Comparison of ENCODE assay signal across 7 mouse cellular contexts in genomic region chr17:34587423-34587811, GRCm38 (mm10). TPM values are rescaled to one million over a fixed set of nuclear protein-coding genes. Genes with fewer than 3 reads are reported as not detected.
DNase-seq lines count a peak whose midpoint lies in the region; ATAC-seq and TF ChIP-seq lines count a peak whose summit lies in the region.

No protein-coding gene starts in this region.

- H3K4me3 ChIP-seq in embryonic facial prominence, embryonic 12.5 days, result peak overlapping the region; percentile 72
- peak overlapping the region; percentile 69 for H3K4me3 ChIP-seq in kidney, adult 2 months (ENCODE audit: insufficient read depth, low read depth, low read length)
- peak overlapping the region; percentile 73 for H3K4me3 ChIP-seq in limb, embryonic 12.5 days (replicated peaks)
- H3K4me3 ChIP-seq in midbrain, embryonic 14.5 days (replicated peaks; ENCODE audit: low read depth, low read length), result peak overlapping the region; percentile 69

- peak overlapping the region; percentile 97 for H3K27ac ChIP-seq in embryonic facial prominence, embryonic 12.5 days
- peak overlapping the region; percentile 93 for H3K27ac ChIP-seq in kidney, adult 2 months (ENCODE audit: insufficient read depth, low read depth, low read length)
- peak overlapping the region; percentile 99 for H3K27ac ChIP-seq in limb, embryonic 12.5 days
- H3K27ac ChIP-seq in midbrain, embryonic 14.5 days (replicated peaks; ENCODE audit: low read depth, low read length), result peak overlapping the region; percentile 99

- TF ChIP-seq CTCF in kidney, adult 2 months (conservative IDR thresholded peaks at IDR 0.05; ENCODE audit: insufficient read depth, insufficient read length, low read depth, low read length), result no peak

- WGBS in embryonic facial prominence, embryonic 12.5 days, result under 1% methylated on average over 50 of the region's 50 CpGs
- under 1% methylated on average over 50 of the region's 50 CpGs for WGBS in kidney, adult 2 months
- under 1% methylated on average over 50 of the region's 50 CpGs for WGBS in limb, embryonic 12.5 days
- under 1% methylated on average over 50 of the region's 50 CpGs for WGBS in midbrain, embryonic 14.5 days

- DNase-seq in adrenal gland, postnatal 25 days, result peak; percentile 98
- DNase-seq in heart, adult 18-20 months, result peak; percentile 96 to 98
- DNase-seq in kidney, adult 2 months, result peak; percentile 99
- peak; percentile 99 for DNase-seq in midbrain, embryonic 14.5 days
- DNase-seq in spleen, adult 12 weeks (ENCODE audit: low spot score), result peak; percentile 98

- H3K9me3 ChIP-seq in embryonic facial prominence, embryonic 12.5 days, result no peaks in the 10 kb centered on the region
- no peaks in the 10 kb centered on the region for H3K9me3 ChIP-seq in limb, embryonic 12.5 days
- H3K9me3 ChIP-seq in midbrain, embryonic 14.5 days (ENCODE audit: control insufficient read depth, low read length), result no peaks in the 10 kb centered on the region

- H3K4me2 ChIP-seq in embryonic facial prominence, embryonic 12.5 days (replicated peaks), result peak overlapping the region; percentile 82
- H3K4me2 ChIP-seq in limb, embryonic 12.5 days, result peak overlapping the region; percentile 90
- H3K4me2 ChIP-seq in midbrain, embryonic 14.5 days (ENCODE audit: low read length), result peak overlapping the region; percentile 98

- no peaks in the 10 kb centered on the region for H3K36me3 ChIP-seq in embryonic facial prominence, embryonic 12.5 days
- no peaks in the 10 kb centered on the region for H3K36me3 ChIP-seq in kidney, adult 2 months (ENCODE audit: control insufficient read depth, insufficient read depth, low read length)
- no peaks in the 10 kb centered on the region for H3K36me3 ChIP-seq in limb, embryonic 12.5 days
- H3K36me3 ChIP-seq in midbrain, embryonic 14.5 days (ENCODE audit: control insufficient read depth, insufficient read depth, low read length), result no peaks in the 10 kb centered on the region

- peak; percentile 82 for ATAC-seq in embryonic facial prominence, embryonic 12.5 days (ENCODE audit: insufficient number of reproducible peaks, insufficient read depth, low FRiP score, low TSS enrichment)
- peak; percentile 83 for ATAC-seq in limb, embryonic 12.5 days (ENCODE audit: insufficient number of reproducible peaks, insufficient read depth, low FRiP score, low TSS enrichment, low read depth)
- ATAC-seq in midbrain, embryonic 14.5 days (ENCODE audit: low FRiP score, low TSS enrichment), result peak; percentile 86

- no peaks in the 10 kb centered on the region for H3K27me3 ChIP-seq in embryonic facial prominence, embryonic 12.5 days
- H3K27me3 ChIP-seq in kidney, adult 2 months (replicated peaks; ENCODE audit: control insufficient read depth, insufficient read depth, low read length), result no peaks in the 10 kb centered on the region
- no peaks in the 10 kb centered on the region for H3K27me3 ChIP-seq in limb, embryonic 12.5 days
- no peaks in the 10 kb centered on the region for H3K27me3 ChIP-seq in midbrain, embryonic 14.5 days (ENCODE audit: control insufficient read depth, insufficient read depth, low read length)

- peaks cover 46% of the 10 kb centered on the region for H3K4me1 ChIP-seq in embryonic facial prominence, embryonic 12.5 days
- H3K4me1 ChIP-seq in kidney, adult 2 months (ENCODE audit: control insufficient read depth, insufficient read depth, low read length), result peaks cover 12% of the 10 kb centered on the region; the same call in 1 of the 2 replicates
- H3K4me1 ChIP-seq in limb, embryonic 12.5 days (replicated peaks), result peaks cover 49% of the 10 kb centered on the region
- H3K4me1 ChIP-seq in midbrain, embryonic 14.5 days (ENCODE audit: control insufficient read depth, insufficient read depth, low read length), result peaks cover 43% of the 10 kb centered on the region

- H3K9ac ChIP-seq in embryonic facial prominence, embryonic 12.5 days, result peak overlapping the region; percentile 94
- peak overlapping the region; percentile 91 for H3K9ac ChIP-seq in limb, embryonic 12.5 days (replicated peaks)
- peak overlapping the region; percentile 85 for H3K9ac ChIP-seq in midbrain, embryonic 14.5 days (replicated peaks; ENCODE audit: low read length)

- peak; percentile 86 for TF ChIP-seq POLR2A in kidney, adult 2 months (IDR thresholded peaks at IDR 0.05; ENCODE audit: low read depth, low read length)

RNA-seq across cellular contexts. Expression of gene Gpsm3, which starts 2.2 kb away (rescaled TPM):
- total RNA-seq in adrenal gland, postnatal 25 days (2021), result 4.6 and 4.9 TPM in 2 replicates
- 3.5 and 6.3 TPM in 2 replicates for polyA plus RNA-seq in embryonic facial prominence, embryonic 12.5 days (2016; fragmentation: Nextera tagmentation; extraction: Ambion mirVana)
- 1 to 10 TPM; 4.1 to 5.9 TPM for total RNA-seq in heart, adult 18-20 months (2021)
- 10.3 and 12.8 TPM in 2 replicates for polyA plus RNA-seq in kidney, adult 2 months (2012; rRNA removed)
- polyA plus RNA-seq in limb, embryonic 12.5 days (2016; fragmentation: Nextera tagmentation; extraction: Ambion mirVana), result 2.6 and 3.8 TPM in 2 replicates
- polyA plus RNA-seq in midbrain, embryonic 14.5 days (2014; fragmentation: Nextera tagmentation; extraction: Ambion mirVana), result 2.3 and 4.3 TPM in 2 replicates

RNA-seq across cellular contexts. Expression of gene Pbx2, which starts 3.6 kb away (rescaled TPM):
- total RNA-seq in adrenal gland, postnatal 25 days (2021), result 36.4 and 51.6 TPM in 2 replicates
- polyA plus RNA-seq in embryonic facial prominence, embryonic 12.5 days (2016; fragmentation: Nextera tagmentation; extraction: Ambion mirVana), result 25.1 and 28.0 TPM in 2 replicates
- 10 to 100 TPM; 13.6 to 17.4 TPM for total RNA-seq in heart, adult 18-20 months (2021)
- polyA plus RNA-seq in kidney, adult 2 months (2012; rRNA removed), result 51.3 and 56.2 TPM in 2 replicates
- polyA plus RNA-seq in limb, embryonic 12.5 days (2016; fragmentation: Nextera tagmentation; extraction: Ambion mirVana), result 24.6 and 26.6 TPM in 2 replicates
- 12.8 and 13.5 TPM in 2 replicates for polyA plus RNA-seq in midbrain, embryonic 14.5 days (2014; fragmentation: Nextera tagmentation; extraction: Ambion mirVana)

RNA-seq across cellular contexts. Expression of gene Ager, which starts 10.2 kb away (rescaled TPM):
- 0.57 and 1.5 TPM in 2 replicates for total RNA-seq in adrenal gland, postnatal 25 days (2021)
- 3.1 and 3.5 TPM in 2 replicates for polyA plus RNA-seq in embryonic facial prominence, embryonic 12.5 days (2016; fragmentation: Nextera tagmentation; extraction: Ambion mirVana)
- under 1 TPM in 1 of 2 experiments, not detected in 1; 0.23 TPM for total RNA-seq in heart, adult 18-20 months (2021)
- 2.1 TPM in 2 replicates for polyA plus RNA-seq in kidney, adult 2 months (2012; rRNA removed)
- polyA plus RNA-seq in limb, embryonic 12.5 days (2016; fragmentation: Nextera tagmentation; extraction: Ambion mirVana), result 2.8 and 3.5 TPM in 2 replicates
- 1.2 and 1.4 TPM in 2 replicates for polyA plus RNA-seq in midbrain, embryonic 14.5 days (2014; fragmentation: Nextera tagmentation; extraction: Ambion mirVana)

RNA-seq across cellular contexts. Expression of gene Rnf5, which starts 16.1 kb away (rescaled TPM):
- 79.3 and 91.3 TPM in 2 replicates for total RNA-seq in adrenal gland, postnatal 25 days (2021)
- 139 TPM in 2 replicates for polyA plus RNA-seq in embryonic facial prominence, embryonic 12.5 days (2016; fragmentation: Nextera tagmentation; extraction: Ambion mirVana)
- total RNA-seq in heart, adult 18-20 months (2021), result 10 to 100 TPM; 40.9 to 43.3 TPM
- 208 and 256 TPM in 2 replicates for polyA plus RNA-seq in kidney, adult 2 months (2012; rRNA removed)
- polyA plus RNA-seq in limb, embryonic 12.5 days (2016; fragmentation: Nextera tagmentation; extraction: Ambion mirVana), result 143 and 145 TPM in 2 replicates
- polyA plus RNA-seq in midbrain, embryonic 14.5 days (2014; fragmentation: Nextera tagmentation; extraction: Ambion mirVana), result 223 and 269 TPM in 2 replicates

RNA-seq across cellular contexts. Expression of gene Agpat1, which starts 16.6 kb away (rescaled TPM):
- 105 and 122 TPM in 2 replicates for total RNA-seq in adrenal gland, postnatal 25 days (2021)
- 54.8 and 62.8 TPM in 2 replicates for polyA plus RNA-seq in embryonic facial prominence, embryonic 12.5 days (2016; fragmentation: Nextera tagmentation; extraction: Ambion mirVana)
- 10 to 100 TPM; 67.9 to 72.4 TPM for total RNA-seq in heart, adult 18-20 months (2021)
- polyA plus RNA-seq in kidney, adult 2 months (2012; rRNA removed), result 245 and 294 TPM in 2 replicates
- polyA plus RNA-seq in limb, embryonic 12.5 days (2016; fragmentation: Nextera tagmentation; extraction: Ambion mirVana), result 50.5 and 53.4 TPM in 2 replicates
- polyA plus RNA-seq in midbrain, embryonic 14.5 days (2014; fragmentation: Nextera tagmentation; extraction: Ambion mirVana), result 122 and 123 TPM in 2 replicates

Comparison
In these comparisons a context has a peak if more than half of its experiments do, and no peak if none do; other contexts are left out.
1. Peak in every context shown above with its lines: DNase-seq, ATAC-seq, H3K4me3 ChIP-seq and H3K27ac ChIP-seq.